Mouse (Mus musculus) megakaryocyte, adult 5-6 weeks (primary cell): ENCODE data around the gene Kbtbd13. TPM values are rescaled to one million over a fixed set of nuclear protein-coding genes. Genes with fewer than 3 reads are reported as not detected.
"Not testable (repeated sequence)": the region's sequence is repeated elsewhere in the genome, so short reads cannot be mapped to it uniquely, and the experiment has no call there.

ENCODE experiments used
- ATAC-seq: 2 replicates; pipeline ENCODE4 v1.8.0; 2016; ENCODE audit warnings: mild to moderate bottlenecking, inconsistent platforms; ENCODE audit not compliant: poor library complexity, severe bottlenecking
- total RNA-seq, 2 experiments: library from RNA; stranded (forward) in 1 of 2; stranded (reverse) in 1 of 2; fragments of 153-499, 151-499 nt in 1 of 2; fragments of 221-1000, 200-1000 nt in 1 of 2; gene quantifications; 2 replicates each; pipeline versions ENCODE4 v1.2.3 to v1.2.4; 2015 to 2017

Gene Kbtbd13
- total RNA-seq, 2 experiments from 2014 or later: not detected

GRCm38 (mm10) chr9:65356971-65357370, 34.5 kb downstream of the Kbtbd13 start:
- no peak for ATAC-seq

- no peak for ATAC-seq
These were observed 34.9 kb downstream of the Kbtbd13 start for GRCm38 (mm10) chr9:65356561-65356960.

- no peak for ATAC-seq
These were observed 38.2 kb downstream of the Kbtbd13 start for GRCm38 (mm10) chr9:65353251-65353650.

GRCm38 (mm10) chr9:65347112-65347850, 44.2 kb downstream of the Kbtbd13 start:
- ATAC-seq: no peak

GRCm38 (mm10) chr9:65346476-65347111, 44.9 kb downstream of the Kbtbd13 start:
- ATAC-seq: peak; percentile 74

- peak; percentile 96 for ATAC-seq
These were observed 45.5 kb downstream of the Kbtbd13 start, which contains the start of gene Pdcd7 for GRCm38 (mm10) chr9:65345854-65346475. Gene Pdcd7, plus strand, starts transcription at chr9:65346104.

GRCm38 (mm10) chr9:65345439-65345838, 46.0 kb downstream of the Kbtbd13 start:
- not testable (repeated sequence) for ATAC-seq

GRCm38 (mm10) chr9:65340414-65340813, 51.0 kb downstream of the Kbtbd13 start:
- no peak for ATAC-seq

GRCm38 (mm10) chr9:65339146-65339545, 52.3 kb downstream of the Kbtbd13 start:
- no peak for ATAC-seq

Other genes starting within 250 kb of the Kbtbd13 start
- gene Parp16, start 196.3 kb downstream of the Kbtbd13 start, total RNA-seq (2015): 0.80 and 1.3 TPM in 2 replicates
- gene Parp16, start 196.3 kb downstream of the Kbtbd13 start, total RNA-seq (2017): 0.95 and 0.98 TPM in 2 replicates
- not detected in 2 replicates for gene Cilp, start 126.5 kb downstream of the Kbtbd13 start, total RNA-seq (2015)
- not detected in 2 replicates for gene Cilp, start 126.5 kb downstream of the Kbtbd13 start, total RNA-seq (2017)
- gene Clpx, start 97.4 kb downstream of the Kbtbd13 start, total RNA-seq (2015): 17.6 and 23.2 TPM in 2 replicates
- 38.6 and 41.1 TPM in 2 replicates for gene Clpx, start 97.4 kb downstream of the Kbtbd13 start, total RNA-seq (2017)
- gene Pdcd7, start 45.5 kb downstream of the Kbtbd13 start, total RNA-seq (2015): 14.3 and 15.6 TPM in 2 replicates
- 18.0 and 19.3 TPM in 2 replicates for gene Pdcd7, start 45.5 kb downstream of the Kbtbd13 start, total RNA-seq (2017)
- gene Ubap1l, start 30.6 kb downstream of the Kbtbd13 start, total RNA-seq (2015): 0.58 TPM in 1 of 2 replicates, not detected in the other
- gene Ubap1l, start 30.6 kb downstream of the Kbtbd13 start, total RNA-seq (2017): 0.12 TPM in 1 of 2 replicates, not detected in the other
- gene Rasl12, start 6.9 kb upstream of the Kbtbd13 start, total RNA-seq (2015): 0.25 TPM in 1 of 2 replicates, not detected in the other
- gene Rasl12, start 6.9 kb upstream of the Kbtbd13 start, total RNA-seq (2017): 0.07 and 0.41 TPM in 2 replicates
- gene Slc51b, start 31.3 kb upstream of the Kbtbd13 start, total RNA-seq (2015): not detected in 2 replicates
- not detected in 2 replicates for gene Slc51b, start 31.3 kb upstream of the Kbtbd13 start, total RNA-seq (2017)
- gene Mtfmt, start 44.1 kb upstream of the Kbtbd13 start, total RNA-seq (2015): 12.2 and 20.5 TPM in 2 replicates
- 6.7 and 9.5 TPM in 2 replicates for gene Mtfmt, start 44.1 kb upstream of the Kbtbd13 start, total RNA-seq (2017)
- 80.8 and 81.1 TPM in 2 replicates for gene Spg21, start 69.3 kb upstream of the Kbtbd13 start, total RNA-seq (2015)
- 90.2 and 107 TPM in 2 replicates for gene Spg21, start 69.3 kb upstream of the Kbtbd13 start, total RNA-seq (2017)
- gene Ankdd1a, start 128.5 kb upstream of the Kbtbd13 start, total RNA-seq (2015): not detected in 2 replicates
- gene Ankdd1a, start 128.5 kb upstream of the Kbtbd13 start, total RNA-seq (2017): 0.08 TPM in 1 of 2 replicates, not detected in the other
- gene Plekho2, start 188.4 kb upstream of the Kbtbd13 start, total RNA-seq (2015): 59.1 and 68.1 TPM in 2 replicates
- 52.5 and 60.6 TPM in 2 replicates for gene Plekho2, start 188.4 kb upstream of the Kbtbd13 start, total RNA-seq (2017)
- 12.1 and 12.6 TPM in 2 replicates for gene Pif1, start 195.5 kb upstream of the Kbtbd13 start, total RNA-seq (2015)
- 12.7 and 16.9 TPM in 2 replicates for gene Pif1, start 195.5 kb upstream of the Kbtbd13 start, total RNA-seq (2017)
- 0.45 TPM in 1 of 2 replicates, not detected in the other for gene Rbpms2, start 238.0 kb upstream of the Kbtbd13 start, total RNA-seq (2015)
- gene Rbpms2, start 238.0 kb upstream of the Kbtbd13 start, total RNA-seq (2017): not detected in 2 replicates